Mouse (Mus musculus): ENCODE data around the gene Plgrkt. TPM values are rescaled to one million over a fixed set of nuclear protein-coding genes. Genes with fewer than 3 reads are reported as not detected.

Gene Plgrkt
- total and polyA plus RNA-seq, 3 experiments: 117 to 145 TPM; not detected in 1

GRCm38 (mm10) chr19:29370112-29370511, 2.9 kb upstream of the Plgrkt start:
- no peaks in the 10 kb centered on the region for H3K27me3 ChIP-seq (ENCODE audit: control insufficient read depth in 1 of 2, insufficient read depth in 2 of 2, low read length in 2 of 2)
- peaks cover 11% of the 10 kb centered on the region for H3K79me2 ChIP-seq (ENCODE audit: control insufficient read depth, insufficient read depth, low read length, poor library complexity)
- no peak overlapping the region for H3K9ac ChIP-seq (ENCODE audit: control insufficient read depth, low read depth, low read length, poor library complexity, severe bottlenecking)
- peak; percentile 60 for DNase-seq (ENCODE audit: low read depth, low spot score)
- H3K4me1 ChIP-seq (ENCODE audit: control insufficient read depth in 1 of 2, insufficient read depth in 2 of 2, low read length in 2 of 2): peaks cover 24 to 45% of the 10 kb centered on the region in 2 experiments
- no peaks in the 10 kb centered on the region for H3K9me3 ChIP-seq (replicated peaks; ENCODE audit: insufficient read depth, low read length)
- H3K36me3 ChIP-seq (ENCODE audit: control insufficient read depth in 1 of 2, insufficient read depth in 2 of 2, low read length in 2 of 2): peaks cover 3 to 53% of the 10 kb centered on the region in 2 experiments
- no peak for TF ChIP-seq E2F4 (IDR thresholded peaks at IDR 0.05; ENCODE audit: borderline replicate concordance, low read depth, low read length)
- no peak for TF ChIP-seq USF1 (IDR thresholded peaks at IDR 0.05; ENCODE audit: low read depth, low read length)
- TF ChIP-seq GABPA (IDR thresholded peaks at IDR 0.05; ENCODE audit: low read depth, low read length): no peak
- TF ChIP-seq BHLHE40 (IDR thresholded peaks at IDR 0.05; ENCODE audit: borderline replicate concordance, low read depth, low read length): no peak
- no peak for TF ChIP-seq ELF1 (IDR thresholded peaks at IDR 0.05; ENCODE audit: low read depth, low read length)
- TF ChIP-seq TAL1 (IDR thresholded peaks at IDR 0.05; ENCODE audit: low read length): no peak
- H3K27ac ChIP-seq (ENCODE audit: control insufficient read depth, low read depth, low read length): no peak overlapping the region
- no peak overlapping the region for H3K4me3 ChIP-seq (ENCODE audit: control insufficient read depth in 1 of 2, insufficient read depth in 1 of 2, low read depth in 2 of 2, low read length in 2 of 2)

DNA sequence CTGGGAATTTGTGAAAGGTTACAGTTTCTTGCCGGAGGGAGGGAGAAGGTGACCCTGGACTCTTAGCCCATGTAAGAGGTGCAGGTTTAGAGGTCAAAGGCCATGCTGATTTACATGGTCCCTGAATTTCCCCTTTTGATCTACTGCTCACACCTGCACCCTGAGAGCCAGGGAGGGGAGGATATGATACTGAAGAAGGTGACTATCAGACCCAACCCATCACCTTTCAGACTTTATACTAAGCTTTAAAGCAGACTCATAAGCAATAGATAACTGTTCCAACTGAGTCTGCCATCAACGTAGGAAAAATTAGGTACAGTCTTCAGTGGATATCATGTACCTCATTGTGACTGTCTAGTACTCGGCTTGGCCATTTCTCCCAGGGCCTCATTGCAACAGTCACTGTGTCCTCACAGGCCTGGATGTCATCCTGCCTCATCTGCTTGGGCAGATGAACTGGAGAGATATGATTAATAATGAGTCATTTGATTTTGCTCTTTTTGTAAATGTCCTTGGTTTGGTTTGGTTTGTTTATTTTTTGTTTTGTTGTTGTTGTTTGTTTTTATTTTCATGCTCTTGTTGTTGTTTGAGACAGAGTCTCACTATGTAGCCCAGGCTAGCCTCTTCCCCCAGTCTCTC, 1.6 kb upstream of the Plgrkt start:
- H3K9me3 ChIP-seq (replicated peaks; ENCODE audit: insufficient read depth, low read length): no peaks in the 10 kb centered on the region
- peak; percentile 73 for DNase-seq (ENCODE audit: low read depth, low spot score)
- peaks cover under 1 to 58% of the 10 kb centered on the region in 2 experiments; a peak in 3 of 4 replicates for H3K36me3 ChIP-seq (ENCODE audit: control insufficient read depth in 1 of 2, insufficient read depth in 2 of 2, low read length in 2 of 2)
- H3K27me3 ChIP-seq (ENCODE audit: control insufficient read depth in 1 of 2, insufficient read depth in 2 of 2, low read length in 2 of 2): no peaks in the 10 kb centered on the region
- H3K4me1 ChIP-seq (ENCODE audit: control insufficient read depth in 1 of 2, insufficient read depth in 2 of 2, low read length in 2 of 2): peaks cover 28 to 45% of the 10 kb centered on the region in 2 experiments
- peak; percentile 82 for TF ChIP-seq GATA1 (IDR thresholded peaks at IDR 0.05; ENCODE audit: low read depth, low read length)
- peak; percentile 56 for TF ChIP-seq TAL1 (IDR thresholded peaks at IDR 0.05; ENCODE audit: low read length)
- no peak for TF ChIP-seq MAX (IDR thresholded peaks at IDR 0.05; ENCODE audit: low read length)
- peak overlapping the region; percentile 8 for H3K27ac ChIP-seq (ENCODE audit: control insufficient read depth, low read depth, low read length)
- H3K9ac ChIP-seq (ENCODE audit: control insufficient read depth, low read depth, low read length, poor library complexity, severe bottlenecking): no peak overlapping the region
- peaks cover 11% of the 10 kb centered on the region for H3K79me2 ChIP-seq (ENCODE audit: control insufficient read depth, insufficient read depth, low read length, poor library complexity)
- H3K4me3 ChIP-seq (ENCODE audit: control insufficient read depth in 1 of 2, insufficient read depth in 1 of 2, low read depth in 2 of 2, low read length in 2 of 2): no peak overlapping the region

DNA sequence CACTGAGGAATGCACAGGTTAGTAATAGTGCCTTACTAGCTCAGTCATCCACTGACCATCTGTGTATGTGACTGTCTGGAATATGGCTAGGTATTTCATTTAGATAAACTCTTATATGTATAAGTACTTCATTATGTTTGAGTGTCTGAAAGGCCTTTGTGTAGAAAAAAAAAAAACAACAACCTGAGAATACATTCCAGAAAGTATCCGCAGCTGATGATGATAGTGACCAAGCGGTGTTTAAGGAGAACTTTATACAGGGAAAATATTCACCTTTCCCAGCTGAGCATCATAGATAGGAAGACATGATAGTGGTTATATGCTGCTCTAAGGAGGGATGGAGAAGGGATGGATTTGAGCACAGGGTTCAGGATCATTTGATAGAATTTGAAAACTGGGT, 851 bp upstream of the Plgrkt start:
- TF ChIP-seq SMC3 (IDR thresholded peaks at IDR 0.05; ENCODE audit: low read depth, low read length): no peak
- TF ChIP-seq NELFE (IDR thresholded peaks at IDR 0.05; ENCODE audit: low read depth, low read length): no peak
- no peak for TF ChIP-seq MAZ (IDR thresholded peaks at IDR 0.05; ENCODE audit: low read depth, low read length)
- no peak for TF ChIP-seq GABPA (IDR thresholded peaks at IDR 0.05; ENCODE audit: low read depth, low read length)
- TF ChIP-seq TCF12 (IDR thresholded peaks at IDR 0.05; ENCODE audit: low read depth, low read length): no peak
- no peak for TF ChIP-seq NRF1 (IDR thresholded peaks at IDR 0.05; ENCODE audit: insufficient read depth, low read depth, low read length, poor library complexity, severe bottlenecking)
- no peak for TF ChIP-seq MAFK (IDR thresholded peaks at IDR 0.05; ENCODE audit: borderline replicate concordance, low read depth, low read length)
- no peak for TF ChIP-seq JUND (IDR thresholded peaks at IDR 0.05; ENCODE audit: low read depth, low read length)
- Histone ChIP-seq H3K9me3 (replicated peaks; ENCODE audit: insufficient read depth, low read length) (no peaks in the 10 kb centered on the region), H3K79me2 (ENCODE audit: control insufficient read depth, insufficient read depth, low read length, poor library complexity) (peaks cover 9% of the 10 kb centered on the region), H3K36me3 (ENCODE audit: control insufficient read depth in 1 of 2, insufficient read depth in 2 of 2, low read length in 2 of 2) (peaks cover 0 to 54% of the 10 kb centered on the region in 2 experiments; a peak in 2 of 4 replicates), H3K4me3 (ENCODE audit: control insufficient read depth in 1 of 2, insufficient read depth in 1 of 2, low read depth in 2 of 2, low read length in 2 of 2) (peak overlapping the region in 1 of 2 experiments; percentile 85; a peak in 2 of 4 replicates), H3K9ac (ENCODE audit: control insufficient read depth, low read depth, low read length, poor library complexity, severe bottlenecking) (no peak overlapping the region), H3K27me3 (ENCODE audit: control insufficient read depth in 1 of 2, insufficient read depth in 2 of 2, low read length in 2 of 2) (no peaks in the 10 kb centered on the region), H3K4me1 (ENCODE audit: control insufficient read depth in 1 of 2, insufficient read depth in 2 of 2, low read length in 2 of 2) (peaks cover 26 to 40% of the 10 kb centered on the region in 2 experiments), H3K27ac (ENCODE audit: control insufficient read depth, low read depth, low read length) (no peak overlapping the region)
- peak; percentile 48 for DNase-seq (ENCODE audit: low read depth, low spot score)
